Mouse (Mus musculus) E14TG2a.4 (cell line): ENCODE measurements at regions not wholly inside any gene's neighbourhood (a gene's known extent, or its start where the extent isn't known, plus 50 kb on each side); places are given as distances from the start of the nearest gene placed in this dataset.
"Not testable (repeated sequence)": the region's sequence is repeated elsewhere in the genome, so short reads cannot be mapped to it uniquely, and the experiment has no call there.

Experiments
- H3K27me3 ChIP-seq: 2 replicates; pipeline ENCODE4 v1.6.1; 2014; ENCODE audit warnings: low read length, control low read depth; ENCODE audit not compliant: insufficient read depth
- H3K36me3 ChIP-seq: 2 replicates; pipeline ENCODE4 v1.6.1; 2014; ENCODE audit warnings: low read length, control low read depth; ENCODE audit not compliant: insufficient read depth
- H3K4me1 ChIP-seq: replicated peaks from 2 replicates; pipeline ENCODE4 v1.6.1; 2014; ENCODE audit warnings: low read depth, low read length, control low read depth
- H3K4me3 ChIP-seq: replicated peaks from 2 replicates; pipeline ENCODE4 v1.5.1; 2014; ENCODE audit warnings: mild to moderate bottlenecking, low read length
- H3K9me3 ChIP-seq: 2 replicates; pipeline ENCODE4 v1.6.1; 2014; ENCODE audit warnings: low read length, control low read depth
- CTCF ChIP-seq: conservative IDR thresholded peaks from 2 replicates; pipeline ENCODE4 v1.5.1; 2014; ENCODE audit warnings: low read length
- NANOG ChIP-seq: IDR thresholded peaks from 2 replicates; pipeline ENCODE4 v1.6.1; 2014; ENCODE audit warnings: borderline replicate concordance, low read length, mixed read lengths
- POU5F1 ChIP-seq: IDR thresholded peaks from 2 replicates; pipeline ENCODE4 v1.6.1; 2014; ENCODE audit warnings: low read length, borderline replicate concordance

DNA sequence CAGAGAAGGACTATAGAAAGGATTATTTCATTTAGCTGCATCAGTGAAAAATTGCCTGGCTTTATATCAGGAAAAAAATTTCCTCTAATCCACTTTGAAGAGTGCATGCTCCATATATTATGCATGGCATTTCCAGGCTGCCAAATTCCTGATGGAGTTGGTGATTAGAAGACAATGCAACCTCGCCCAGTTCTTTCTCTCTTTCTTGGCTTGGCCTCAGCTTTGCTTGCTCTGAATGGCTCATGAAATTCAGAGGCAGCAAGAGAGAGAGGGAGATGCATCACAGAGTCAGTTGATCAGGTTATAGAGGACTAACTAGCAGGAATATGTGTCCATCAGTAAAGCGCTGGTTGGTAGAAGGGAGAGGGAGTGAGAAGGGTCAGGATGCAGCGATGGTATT, 335.6 kb upstream of the Igfbp7 start:
- no peaks in the 10 kb centered on the region for H3K4me1 ChIP-seq
- no peaks in the 10 kb centered on the region for H3K27me3 ChIP-seq
- no peak overlapping the region for H3K4me3 ChIP-seq
- no peaks in the 10 kb centered on the region for H3K36me3 ChIP-seq
- no peak for TF ChIP-seq CTCF
- no peak for TF ChIP-seq NANOG
- no peak for TF ChIP-seq POU5F1
- no peaks in the 10 kb centered on the region for H3K9me3 ChIP-seq

DNA sequence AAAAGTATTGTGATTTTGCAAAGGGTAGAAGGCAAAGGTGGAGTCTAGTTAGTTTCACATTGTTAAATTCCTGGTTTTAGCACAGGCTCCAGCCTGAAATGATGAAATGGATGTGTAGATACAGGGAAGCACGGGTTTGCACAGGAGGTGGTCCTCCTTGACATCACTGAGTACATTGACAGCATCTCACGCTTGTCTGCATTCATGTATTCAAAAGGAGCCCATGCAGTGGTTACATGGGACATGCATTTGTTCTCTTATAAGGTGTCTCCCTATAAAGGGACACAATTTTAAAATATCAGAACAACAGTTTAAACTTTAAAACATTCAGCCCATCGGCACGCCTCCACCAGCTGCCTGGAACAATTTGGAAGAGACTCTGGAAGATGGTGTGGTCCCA, 322.4 kb upstream of the Igfbp7 start:
- not testable (repeated sequence) for H3K27me3 ChIP-seq, H3K36me3 ChIP-seq, H3K9me3 ChIP-seq, H3K4me1 ChIP-seq, H3K4me3 ChIP-seq

DNA sequence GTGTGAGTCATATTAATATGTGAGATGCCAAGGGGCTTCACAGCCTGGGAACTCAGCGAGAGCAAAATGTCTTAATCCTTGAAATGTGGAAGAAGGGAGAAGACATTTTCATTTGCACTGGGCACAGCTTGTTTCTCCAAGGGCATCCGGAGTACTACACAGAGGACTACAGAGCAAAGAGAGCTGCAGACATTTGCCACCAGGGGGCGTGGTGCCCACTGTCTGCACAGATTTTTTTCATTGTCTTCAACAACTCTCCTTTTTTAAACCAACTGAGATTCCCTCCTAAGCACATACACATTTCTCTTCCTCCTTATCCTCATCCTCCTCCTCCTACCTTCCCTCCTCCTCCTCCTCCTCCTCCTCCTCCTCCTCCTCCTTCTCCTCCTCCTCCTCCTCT, 273.8 kb upstream of the Igfbp7 start:
- Histone ChIP-seq H3K9me3 (peaks cover 25% of the 10 kb centered on the region), H3K4me1 (no peaks in the 10 kb centered on the region), H3K27me3 (no peaks in the 10 kb centered on the region), H3K36me3 (no peaks in the 10 kb centered on the region), H3K4me3 (no peak overlapping the region)
- TF ChIP-seq NANOG, result no peak
- TF ChIP-seq CTCF, result 0 out of 2 replicates have a peak, but pooled peaks have one; percentile 5

DNA sequence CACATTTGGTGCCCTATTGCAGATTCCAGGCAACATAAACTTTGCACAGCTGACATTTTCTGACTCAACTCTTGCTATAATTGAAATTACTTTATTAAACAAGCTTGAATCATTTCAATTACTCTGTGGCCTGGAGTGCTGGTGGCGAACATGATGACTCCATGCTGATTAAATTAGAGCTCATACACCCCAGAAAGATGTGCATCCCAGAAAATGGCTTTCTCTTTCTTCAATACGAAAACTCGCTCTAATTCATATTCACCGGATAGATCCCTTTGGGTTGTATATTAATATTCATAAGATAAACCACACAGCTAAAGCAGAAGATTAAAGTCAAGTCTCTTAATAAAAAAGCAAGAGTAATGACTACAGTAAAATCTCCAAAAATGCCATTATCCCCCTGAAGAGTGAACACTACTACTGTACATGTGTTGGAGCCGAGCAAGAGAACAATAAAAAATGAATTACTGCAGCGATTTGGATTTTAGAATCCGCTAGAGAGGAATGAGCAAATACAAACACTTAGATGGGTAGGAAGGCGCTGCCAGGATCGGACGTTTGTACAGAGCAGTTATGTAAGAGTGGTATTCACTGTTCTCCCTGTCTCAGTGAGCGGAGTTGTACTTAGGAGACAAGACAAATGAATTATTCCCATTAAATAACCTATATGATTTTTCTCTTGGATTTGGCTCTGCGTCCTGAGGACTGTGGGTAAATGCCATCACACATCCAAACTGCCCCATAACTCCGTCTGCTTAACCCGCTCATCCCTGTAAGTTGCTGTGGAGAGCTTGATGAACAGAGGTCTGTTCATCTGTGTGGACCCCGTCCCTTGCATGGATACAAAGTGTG, 264.5 kb upstream of the Igfbp7 start:
- H3K36me3 ChIP-seq, result no peaks in the 10 kb centered on the region
- no peak overlapping the region for H3K4me3 ChIP-seq
- no peaks in the 10 kb centered on the region for H3K27me3 ChIP-seq
- H3K9me3 ChIP-seq, result no peaks in the 10 kb centered on the region; the same call in 1 of the 2 replicates
- H3K4me1 ChIP-seq, result peaks cover 2% of the 10 kb centered on the region
- TF ChIP-seq CTCF, result no peak
- TF ChIP-seq NANOG, result no peak
- no peak for TF ChIP-seq POU5F1

DNA sequence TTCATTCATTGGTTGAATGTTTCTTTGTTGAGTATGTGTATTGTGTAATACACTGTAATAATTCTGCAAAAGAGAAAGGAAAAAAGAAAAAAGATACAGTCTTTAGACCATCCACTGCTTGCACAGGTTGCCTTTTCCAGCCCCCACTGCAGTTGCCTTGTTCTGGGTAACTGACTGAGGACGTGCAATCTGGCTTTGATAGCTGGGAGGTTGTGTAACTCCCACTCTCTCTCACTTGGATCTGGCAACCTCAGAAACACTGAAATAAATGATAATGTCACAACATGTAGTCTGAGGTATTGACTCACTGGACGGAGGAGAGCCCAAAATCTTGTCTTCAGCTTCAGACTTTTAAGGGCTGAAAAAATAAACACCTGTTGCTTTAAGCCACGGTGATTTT, 255.3 kb upstream of the Igfbp7 start:
- H3K4me3 ChIP-seq, result no peak overlapping the region
- TF ChIP-seq NANOG (no peak), CTCF (no peak), POU5F1 (no peak)
- H3K4me1 ChIP-seq, result peaks cover 6% of the 10 kb centered on the region
- H3K9me3 ChIP-seq, result no peaks in the 10 kb centered on the region
- no peaks in the 10 kb centered on the region for H3K36me3 ChIP-seq
- no peaks in the 10 kb centered on the region for H3K27me3 ChIP-seq

DNA sequence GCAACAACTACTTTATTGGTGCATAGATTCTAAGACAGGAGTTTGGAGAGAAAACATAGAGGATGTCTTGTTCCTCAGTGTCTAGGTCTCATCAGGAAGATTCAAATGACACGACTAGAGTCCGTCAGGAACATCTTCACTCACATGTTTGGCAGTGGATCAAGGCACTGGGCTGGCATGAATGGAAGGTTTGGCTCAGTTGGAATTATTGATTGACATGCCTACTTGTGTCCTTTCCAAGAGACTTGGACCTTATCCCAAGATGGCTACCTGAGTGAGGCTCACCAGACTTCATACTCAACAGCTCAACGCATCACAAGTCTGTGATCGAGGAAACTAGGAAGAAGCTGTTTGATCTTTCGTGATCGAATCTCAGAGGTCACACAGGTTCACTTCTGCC, 251.2 kb upstream of the Igfbp7 start:
- Histone ChIP-seq H3K4me1 (no peaks in the 10 kb centered on the region), H3K27me3 (no peaks in the 10 kb centered on the region), H3K4me3 (no peak overlapping the region), H3K36me3 (no peaks in the 10 kb centered on the region), H3K9me3 (no peaks in the 10 kb centered on the region)
- no peak for TF ChIP-seq CTCF
- no peak for TF ChIP-seq POU5F1
- no peak for TF ChIP-seq NANOG

DNA sequence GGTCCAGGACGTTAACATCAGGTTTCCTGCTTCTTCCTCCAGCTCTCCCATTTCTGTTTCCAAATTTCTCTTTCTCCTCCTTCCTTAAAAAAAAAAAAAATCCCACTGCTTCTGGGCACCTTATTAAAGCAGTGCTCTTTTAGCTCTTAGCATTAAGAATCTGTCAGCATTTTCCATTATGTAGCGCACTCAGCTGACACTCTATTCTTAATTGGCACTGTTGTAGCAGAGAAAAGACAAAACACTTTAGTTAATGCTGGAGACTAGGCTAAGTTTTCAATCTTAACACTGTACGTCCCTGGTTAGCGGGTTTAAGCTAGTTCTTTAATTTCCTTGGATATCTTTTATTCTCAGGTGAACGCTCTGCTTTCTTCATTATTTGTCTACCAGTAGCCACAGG, 236.8 kb upstream of the Igfbp7 start:
- TF ChIP-seq POU5F1 (no peak), CTCF (no peak), NANOG (no peak)
- no peak overlapping the region for H3K4me3 ChIP-seq

DNA sequence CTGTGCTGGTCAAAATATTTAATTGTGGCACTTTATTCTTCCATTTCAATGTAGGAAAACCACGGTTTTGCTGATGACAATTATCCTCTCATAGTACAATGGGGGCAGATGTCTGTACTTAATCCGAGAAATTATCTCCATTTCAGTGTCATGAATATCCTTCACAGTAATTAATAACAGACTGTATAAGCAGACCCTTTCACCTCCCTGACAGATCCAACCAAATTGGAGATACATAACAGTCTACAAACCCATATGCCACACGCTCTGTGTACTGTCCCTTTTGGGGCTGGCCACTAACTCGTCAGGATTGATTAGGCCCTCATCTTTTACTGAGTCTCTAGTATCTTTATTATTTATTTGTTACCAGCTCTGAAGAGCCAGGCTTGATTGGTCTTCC, 212.6 kb upstream of the Igfbp7 start:
- Histone ChIP-seq H3K27me3 (no peaks in the 10 kb centered on the region), H3K9me3 (peaks cover 2% of the 10 kb centered on the region; the same call in 1 of the 2 replicates), H3K36me3 (no peaks in the 10 kb centered on the region), H3K4me3 (no peak overlapping the region), H3K4me1 (no peaks in the 10 kb centered on the region)
- no peak for TF ChIP-seq NANOG
- no peak for TF ChIP-seq CTCF

More for the DNA sequence above, 236.8 kb upstream of the Igfbp7 start:
- Histone ChIP-seq H3K9me3 (0 out of 2 replicates have a peak, but pooled peaks cover 9% of the 10 kb centered on the region), H3K4me1 (no peaks in the 10 kb centered on the region), H3K27me3 (no peaks in the 10 kb centered on the region), H3K36me3 (no peaks in the 10 kb centered on the region)

DNA sequence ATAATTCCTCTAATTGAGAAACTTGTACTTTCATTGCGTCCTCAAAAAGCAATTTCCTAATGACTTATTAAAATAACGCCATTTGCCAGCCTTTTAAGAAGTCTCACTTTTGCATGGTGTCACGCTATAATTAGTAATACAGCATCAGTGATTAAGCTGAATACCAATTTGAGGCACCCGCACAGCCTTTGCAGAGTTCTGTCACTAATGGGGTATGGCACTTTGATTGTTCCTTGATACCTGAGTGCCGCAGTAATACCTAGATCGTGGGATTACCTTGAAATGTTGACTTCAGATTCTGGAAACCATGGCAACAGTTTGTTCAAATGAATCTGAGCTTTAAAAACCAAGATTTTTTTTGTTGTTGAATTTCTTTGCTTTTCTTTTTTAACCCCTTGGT, 202.7 kb upstream of the Igfbp7 start:
- no peaks in the 10 kb centered on the region for H3K4me1 ChIP-seq
- no peak overlapping the region for H3K4me3 ChIP-seq
- peaks cover 14% of the 10 kb centered on the region for H3K9me3 ChIP-seq
- H3K36me3 ChIP-seq, result no peaks in the 10 kb centered on the region
- no peaks in the 10 kb centered on the region for H3K27me3 ChIP-seq
- TF ChIP-seq NANOG (no peak), CTCF (no peak), POU5F1 (no peak)
